Mouse (Mus musculus) liver, adult 2 months (tissue): ENCODE data around the gene Gm28042.

Experiments used
- CTCF ChIP-seq: fragments of 200-500 bp; IDR thresholded peaks from 2 replicates; pipeline ENCODE4 v1.5.1; 2011; ENCODE audit warnings: low read depth, low read length, control low read depth
- POLR2A ChIP-seq: fragments of 200-500 bp; IDR thresholded peaks from 2 replicates; pipeline ENCODE4 v1.6.1; 2011; ENCODE audit warnings: low read length, control low read depth; ENCODE audit not compliant: insufficient read depth; ENCODE audit errors: extremely low read depth

GRCm38 (mm10) chr2:119981631-119982030 is 45.7 kb upstream of the Gm28042 start:
- TF ChIP-seq CTCF, result no peak
- TF ChIP-seq POLR2A, result no peak
